Mouse (Mus musculus) spleen, adult 2 months (tissue): ENCODE results near the gene BC055324.

Source experiments
- CTCF ChIP-seq: fragments of 200-500 bp; IDR thresholded peaks from 2 replicates; pipeline ENCODE4 v1.5.1; 2011; ENCODE audit warnings: mild to moderate bottlenecking, inconsistent platforms; ENCODE audit not compliant: insufficient read depth, insufficient read length, insufficient replicate concordance; ENCODE audit errors: extremely low read depth
- POLR2A ChIP-seq: fragments of 200-500 bp; IDR thresholded peaks from 2 replicates; pipeline ENCODE4 v1.6.1; 2011; ENCODE audit warnings: low read depth, low read length, inconsistent platforms

DNA sequence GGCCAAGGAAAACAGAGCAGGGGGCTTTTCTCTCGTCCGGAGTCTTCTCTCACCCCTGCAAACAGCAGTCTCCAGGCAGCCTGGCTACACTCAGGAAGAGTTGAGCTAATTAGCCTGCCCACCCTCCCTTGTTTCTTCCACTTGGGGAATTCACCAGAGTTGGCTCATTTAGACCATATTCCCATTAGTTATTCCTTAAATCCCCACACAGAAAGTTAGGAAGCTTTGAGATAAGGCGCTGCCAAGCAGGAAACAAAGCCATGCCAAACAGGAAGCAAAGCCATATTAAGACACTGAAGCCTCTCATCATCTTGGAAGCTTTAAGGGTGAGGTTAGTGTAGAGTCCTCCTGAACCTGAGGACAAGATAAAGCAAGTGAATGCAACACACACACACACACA lies 49.0 kb upstream of the BC055324 start:
- TF ChIP-seq CTCF (no peak), POLR2A (no peak)
